Mouse (Mus musculus) R1 (cell line): ENCODE results near the gene Smagp.

Experiments
- DNase-seq: peaks from one replicate; pipeline ENCODE4 v3.0.0-alpha.2; 2018; ENCODE audit warnings: low read depth, low spot score

The Smagp gene

DNA sequence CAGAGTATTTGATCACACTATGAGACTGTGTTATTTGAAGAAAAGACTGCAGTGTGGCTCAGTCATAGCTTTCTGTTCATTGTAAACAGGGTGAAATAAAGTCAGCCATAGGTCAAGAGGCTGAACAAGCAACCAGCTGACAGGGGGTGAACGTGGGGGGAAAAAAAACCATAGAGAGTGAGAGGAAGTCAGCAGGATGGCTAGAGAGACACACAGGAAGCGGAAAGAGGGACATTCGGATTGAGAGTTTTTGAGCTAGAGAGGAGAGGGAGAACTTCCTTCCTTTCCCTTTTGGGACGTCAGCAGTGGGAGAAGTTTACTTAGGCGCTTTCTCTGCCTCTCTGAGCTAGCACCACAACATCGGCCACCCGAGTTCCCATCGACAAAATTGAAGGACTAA, 46.3 kb downstream of the Smagp start:
- DNase-seq: no peak

DNA sequence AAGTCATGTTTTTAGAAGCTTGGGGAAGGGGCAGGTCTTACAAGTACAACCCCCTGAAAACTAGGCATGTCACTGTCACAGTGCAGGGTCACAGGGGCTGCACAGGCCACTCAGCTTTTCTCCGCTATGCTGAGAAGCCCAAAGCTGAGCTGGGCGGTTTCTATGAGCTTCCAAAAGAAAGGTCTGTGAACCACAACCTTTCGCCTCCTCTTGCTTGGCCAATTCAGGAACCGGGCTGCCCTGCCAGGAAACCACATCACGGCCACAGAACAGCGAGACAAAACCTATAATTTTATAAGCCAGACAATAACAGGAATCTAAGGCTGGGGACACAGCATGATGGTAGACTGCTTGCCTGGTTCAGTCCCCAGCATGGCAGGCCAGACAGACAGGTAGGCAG, 48.4 kb downstream of the Smagp start:
- no peak for DNase-seq

DNA sequence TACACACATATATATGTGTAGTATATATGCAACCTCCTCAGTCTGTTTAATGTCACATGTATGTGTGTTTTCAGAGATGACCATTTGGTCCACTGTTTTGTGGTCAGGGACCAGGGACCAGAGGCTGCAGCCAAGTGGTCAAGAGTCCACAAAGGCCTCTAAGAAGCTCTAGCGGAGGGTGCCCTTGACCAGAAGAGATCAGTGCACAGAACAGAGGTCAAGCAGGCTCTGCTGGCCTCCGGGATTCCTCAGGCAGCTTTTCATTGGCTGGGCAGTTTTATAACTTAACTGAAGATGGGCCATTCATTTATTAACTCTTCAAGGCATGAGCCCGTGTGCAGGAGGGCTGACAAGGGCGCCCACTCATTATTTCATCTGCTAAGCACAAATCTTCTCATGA, 49.6 kb downstream of the Smagp start:
- DNase-seq: no peak

DNA sequence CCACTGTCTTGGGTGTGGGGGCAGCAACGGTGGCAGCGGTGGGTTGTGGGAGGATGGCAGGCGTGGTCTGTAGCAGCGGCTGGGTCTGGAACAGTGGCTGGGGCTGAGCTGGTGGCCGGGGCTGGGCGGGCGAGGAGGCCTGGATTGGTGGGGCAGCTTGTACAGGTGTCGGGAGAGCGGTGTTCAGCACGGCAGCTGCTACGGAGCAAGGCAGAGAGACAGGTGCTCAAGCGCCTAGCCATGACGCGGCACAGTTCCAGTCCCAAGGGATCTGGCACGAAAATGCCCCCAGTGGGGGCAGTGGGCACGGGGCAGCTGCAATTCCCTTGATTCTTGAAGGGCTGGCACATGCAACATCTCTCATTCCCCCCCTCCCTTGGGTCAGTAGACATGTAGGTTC, 50.8 kb downstream of the Smagp start:
- DNase-seq: no peak

DNA sequence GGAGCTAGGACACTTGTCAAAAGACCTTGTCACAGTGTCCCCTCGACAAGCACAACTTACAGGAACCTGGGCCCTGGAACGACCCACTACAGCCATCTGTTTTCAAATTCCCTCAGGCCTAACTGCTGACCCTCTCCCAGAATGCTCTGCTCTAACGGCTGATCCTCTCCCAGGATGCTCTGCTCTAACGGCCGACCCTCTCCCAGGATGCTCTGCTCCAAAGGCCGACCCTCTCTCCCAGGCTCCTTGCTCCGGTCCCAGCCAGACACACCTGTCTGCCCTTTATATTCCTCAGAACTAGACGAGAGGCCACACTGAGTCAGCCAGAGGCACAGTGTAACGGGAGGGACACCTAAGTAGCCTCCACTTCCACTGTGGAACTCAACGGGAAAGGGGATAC, 56.6 kb downstream of the Smagp start:
- DNase-seq: no peak

DNA sequence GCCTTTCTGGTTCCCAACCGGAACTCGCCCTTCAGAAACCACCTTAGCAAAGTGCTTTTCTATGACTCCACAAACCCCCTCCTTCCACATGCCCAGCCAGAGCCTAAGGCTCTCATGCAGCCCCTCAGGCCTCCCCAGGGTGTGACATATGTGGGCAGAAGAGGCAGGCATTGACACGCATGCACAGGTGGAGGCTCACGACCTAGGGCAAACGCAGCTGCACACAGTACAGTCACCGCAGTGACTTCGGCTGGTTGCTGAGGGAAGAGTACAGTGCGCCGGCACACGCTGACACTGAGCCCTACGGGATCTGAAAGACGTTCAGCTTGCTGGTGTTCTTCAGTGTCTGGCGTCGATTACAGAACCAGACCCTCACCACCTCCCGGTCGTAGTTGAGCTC, 58.8 kb downstream of the Smagp start:
- no peak for DNase-seq

DNA sequence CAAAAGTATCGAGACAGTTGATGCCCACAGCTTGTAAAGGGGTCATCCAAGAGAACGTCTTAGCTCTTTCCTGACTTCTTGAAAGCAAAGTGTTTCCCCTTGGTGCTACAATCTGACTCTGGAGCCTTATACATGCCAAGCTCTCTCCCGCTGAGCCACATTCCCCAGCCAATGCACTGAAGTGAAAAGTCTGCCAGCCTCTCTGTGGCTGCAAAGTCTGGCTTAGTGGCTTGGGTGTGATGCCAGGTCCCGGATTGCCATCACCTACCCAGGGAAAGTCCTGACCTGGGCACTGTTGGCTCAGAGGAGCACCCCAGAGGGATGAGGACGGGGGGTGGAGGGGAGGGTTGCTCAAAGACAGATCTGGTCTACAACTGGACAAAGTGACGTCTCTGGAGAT, 59.9 kb downstream of the Smagp start:
- no peak for DNase-seq

DNA sequence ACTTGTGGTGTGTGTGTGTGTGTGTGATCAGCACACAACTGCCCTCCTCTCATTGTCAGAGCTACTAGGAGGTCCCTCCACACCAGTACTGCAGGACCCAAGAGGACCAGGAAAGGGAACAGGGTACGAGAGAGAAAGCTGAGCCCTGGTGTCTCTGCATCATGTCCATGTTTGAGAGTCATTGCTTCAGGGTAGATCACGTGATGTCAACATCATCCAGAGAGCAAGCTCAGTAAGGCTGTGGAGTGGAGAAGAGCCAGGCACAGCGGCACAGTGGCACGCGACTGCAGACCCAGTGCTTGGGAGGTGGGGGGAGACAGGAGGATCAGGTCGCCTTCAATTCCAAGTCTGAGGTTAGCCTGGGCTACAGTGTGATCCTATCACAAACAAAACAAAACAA, 60.3 kb downstream of the Smagp start:
- no peak for DNase-seq

DNA sequence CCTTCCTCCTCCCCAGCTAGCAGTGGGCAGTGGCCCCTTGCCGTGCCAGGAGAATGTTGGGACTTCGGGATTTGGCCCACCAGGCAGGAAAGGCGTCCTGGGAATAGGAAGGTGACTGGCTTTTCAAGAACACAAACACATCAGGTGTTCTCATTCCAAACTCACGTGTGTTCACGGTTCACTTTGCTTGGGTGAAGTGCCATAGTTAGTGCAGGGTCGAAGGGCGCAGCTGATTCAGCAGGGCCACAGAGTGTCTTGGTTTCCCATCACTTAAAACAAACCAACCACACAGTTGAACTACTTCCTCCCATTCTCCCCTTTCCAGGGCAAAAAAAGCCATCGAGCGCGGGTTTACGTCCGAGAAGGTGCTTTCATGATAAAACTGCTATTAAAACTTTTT, 61.4 kb downstream of the Smagp start:
- no peak for DNase-seq

DNA sequence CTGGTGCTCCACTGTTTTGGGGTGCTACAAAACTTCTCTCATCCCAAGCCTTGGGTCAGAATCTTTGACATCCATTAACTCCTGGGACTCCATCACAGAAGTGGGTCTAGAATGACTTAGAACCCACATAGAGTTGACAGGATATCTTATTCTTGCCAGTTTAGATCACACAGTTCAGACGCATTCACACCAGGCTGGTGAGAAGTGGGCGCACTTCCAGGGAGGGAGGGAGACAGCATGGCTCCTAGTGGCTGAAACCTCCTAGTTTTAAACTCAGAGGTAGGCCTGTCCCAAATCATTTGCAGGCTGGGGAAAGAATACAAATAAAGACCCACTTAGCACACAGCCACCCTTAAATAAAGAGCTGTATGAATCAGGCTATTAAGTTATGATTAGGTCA, 62.4 kb downstream of the Smagp start:
- DNase-seq: no peak

DNA sequence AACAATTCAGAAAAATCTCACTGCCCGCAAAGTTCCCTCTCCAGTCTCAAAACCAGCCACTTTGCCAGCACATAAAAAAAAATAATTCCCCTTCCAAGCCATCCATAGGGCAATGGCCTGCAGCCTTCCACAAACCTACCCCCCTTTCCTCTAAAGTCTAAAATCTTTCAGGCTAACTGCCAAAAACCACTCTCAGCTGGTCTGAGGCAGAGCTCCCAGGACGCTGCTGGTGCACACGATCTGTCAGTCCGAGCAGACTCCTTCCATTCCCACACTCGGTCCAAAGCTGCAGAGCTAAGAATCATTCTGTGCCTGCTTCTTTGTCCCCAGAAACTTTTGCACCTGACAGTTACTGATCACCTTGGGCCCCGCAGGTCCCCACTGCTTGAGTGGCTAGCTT, 62.8 kb downstream of the Smagp start:
- no peak for DNase-seq
